Mouse (Mus musculus) lung, embryonic 16.5 days (tissue): ENCODE results near the gene Pars2. TPM values are rescaled to one million over a fixed set of nuclear protein-coding genes. Genes with fewer than 3 reads are reported as not detected.

Experiments used
- ATAC-seq: fragments of 200-750 bp; cut with Nextera tagmentation; 2 replicates; pipeline ENCODE4 v1.8.0; 2017; ENCODE audit warnings: low read depth, mild to moderate bottlenecking, moderate library complexity
- H3K27ac ChIP-seq: fragments of 300-500 bp; sonication (generic); 2 replicates; pipeline ENCODE4 v1.5.1; 2014; ENCODE audit warnings: mild to moderate bottlenecking, control low read depth, low read length
- H3K27me3 ChIP-seq: fragments of 300-500 bp; sonication (generic); 2 replicates; pipeline ENCODE4 v1.6.1; 2014; ENCODE audit warnings: low read depth, low read length, mixed read lengths; ENCODE audit not compliant: control insufficient read depth, insufficient read depth
- H3K36me3 ChIP-seq: fragments of 300-500 bp; sonication (generic); 2 replicates; pipeline ENCODE4 v1.6.1; 2014; ENCODE audit warnings: low read length; ENCODE audit not compliant: control insufficient read depth, insufficient read depth
- H3K4me1 ChIP-seq: fragments of 300-500 bp; sonication (generic); replicated peaks from 2 replicates; pipeline ENCODE4 v1.6.1; 2014; ENCODE audit warnings: low read length, mixed read lengths; ENCODE audit not compliant: control insufficient read depth, insufficient read depth
- H3K4me2 ChIP-seq: fragments of 300-500 bp; sonication (generic); 2 replicates; pipeline ENCODE4 v1.6.1; 2014; ENCODE audit warnings: low read depth, low read length, control low read depth
- H3K4me3 ChIP-seq: fragments of 300-500 bp; sonication (generic); 2 replicates; pipeline ENCODE4 v1.5.1; 2014; ENCODE audit warnings: mild to moderate bottlenecking, low read length, control low read depth
- H3K9ac ChIP-seq: fragments of 300-500 bp; sonication (generic); 2 replicates; pipeline ENCODE4 v1.6.1; 2014; ENCODE audit warnings: low read length, control low read depth
- H3K9me3 ChIP-seq: fragments of 300-500 bp; sonication (generic); 2 replicates; pipeline ENCODE4 v1.6.1; 2016; ENCODE audit warnings: low read length; ENCODE audit not compliant: control insufficient read depth
- WGBS: fragments of 180-500 bp; shearing (Covaris S2); extraction: QIAGEN DNeasy Blood & Tissue Kit; methylation state at CpG from one replicate; pipeline ENCODE4 v1.1.7; 2014; 5-methylcytosine and 5-hydroxymethylcytosine counted together
- polyA plus RNA-seq: library from polyadenylated mRNA; unstranded; fragments of >200 nt; fragmentation: Nextera tagmentation; extraction: Ambion mirVana; gene quantifications from 2 replicates; pipeline ENCODE4 v1.2.1, GENCODE M21; 2015

Pars2 gene
- 12.2 and 13.2 TPM in 2 replicates for polyA plus RNA-seq

DNA sequence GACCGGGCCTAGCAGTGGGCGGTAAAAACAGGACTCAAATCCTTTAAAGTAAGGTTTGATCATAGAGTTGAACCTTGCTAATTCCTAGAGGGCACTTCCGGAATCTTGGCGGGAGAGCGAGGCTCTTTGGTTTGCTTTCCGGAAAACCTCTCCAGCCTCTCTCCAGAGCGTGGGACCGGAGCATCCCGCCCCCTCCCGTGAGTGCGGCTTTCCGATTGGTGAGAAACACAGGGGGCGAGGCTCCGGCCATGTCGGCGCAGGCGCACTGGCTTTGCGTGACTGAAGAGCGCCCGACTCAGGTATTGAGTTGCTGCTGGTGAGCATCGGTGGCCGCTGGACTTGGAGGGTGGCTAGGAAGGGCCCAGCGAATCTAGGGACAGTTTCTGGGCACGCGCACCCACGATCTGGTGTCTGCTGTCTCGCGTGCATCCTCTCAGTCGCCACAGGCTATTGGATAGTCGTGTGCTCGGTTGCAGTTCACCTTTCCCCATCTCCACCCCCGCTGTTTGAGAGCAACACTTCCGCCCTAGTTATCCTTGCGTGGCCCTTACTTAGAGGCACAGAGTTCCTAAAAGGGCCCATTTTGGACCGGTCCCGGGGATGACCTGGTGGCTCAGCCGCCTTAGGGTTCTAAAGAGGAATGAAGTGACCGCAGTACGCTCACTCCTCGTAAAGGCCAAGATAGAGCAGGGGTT, at the start of gene Pars2:
Gene Pars2 (plus strand): TSS at position 237 of the 695 bp plus-strand sequence.
- Histone ChIP-seq H3K9me3 (no peaks in the 10 kb centered on the region), H3K4me1 (peaks cover 6% of the 10 kb centered on the region), H3K27me3 (no peaks in the 10 kb centered on the region; the same call in 1 of the 2 replicates), H3K9ac (peak within 1 kb of the TSS; percentile 90), H3K36me3 (peaks cover 9% of the 10 kb centered on the region; the same call in 1 of the 2 replicates), H3K27ac (peak within 1 kb of the TSS; percentile 57), H3K4me2 (peak within 1 kb of the TSS; percentile 93), H3K4me3 (peak within 1 kb of the TSS; percentile 83)
- peak; percentile 99 for ATAC-seq
- 2% methylated on average over 40 of the region's 40 CpGs for WGBS

DNA sequence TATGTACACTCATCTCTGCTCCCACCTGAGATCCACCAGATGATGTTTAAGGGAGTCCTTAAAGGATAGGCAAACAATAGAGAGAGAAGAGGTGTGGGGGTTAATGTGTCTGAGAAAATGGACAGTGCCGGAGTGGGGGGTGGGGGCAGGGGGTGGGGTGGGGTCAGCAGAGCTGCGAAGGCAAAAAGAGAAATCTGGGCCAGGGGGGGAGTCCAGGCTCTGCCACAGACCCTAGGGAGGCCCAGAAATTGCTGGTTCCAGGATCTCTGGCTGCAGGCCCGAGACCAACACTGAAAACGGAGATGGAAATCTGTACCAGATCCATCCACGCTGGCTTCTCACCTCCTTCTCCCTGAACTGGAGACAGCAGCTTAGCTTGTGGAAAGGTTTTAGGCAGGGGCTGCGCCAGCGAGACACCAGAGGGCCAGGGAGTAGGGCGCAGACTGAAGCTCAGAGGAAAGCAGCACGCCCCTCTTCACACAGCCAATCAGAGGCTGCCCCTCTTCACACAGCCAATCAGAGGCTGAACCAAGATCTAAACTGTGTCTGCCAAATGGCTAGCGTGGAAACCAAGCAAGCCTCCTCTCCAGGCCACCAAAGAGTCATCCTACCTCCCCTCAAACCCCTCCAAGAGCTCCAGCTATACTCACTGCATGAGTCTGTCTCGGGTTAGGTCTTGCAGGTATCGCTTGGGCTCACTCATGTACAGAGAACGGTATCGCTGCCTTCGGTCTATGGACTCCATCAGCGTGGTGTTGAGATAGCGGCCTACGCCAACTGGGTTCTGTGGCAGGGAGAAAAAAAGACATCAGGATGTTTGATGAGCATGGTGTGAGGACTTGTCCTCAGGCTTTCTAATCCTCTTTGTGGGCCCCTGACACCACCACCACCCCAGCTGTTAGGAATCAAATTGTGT, 44.0 kb upstream of the Pars2 start:
- H3K9me3 ChIP-seq = no peaks in the 10 kb centered on the region
- H3K4me3 ChIP-seq = 0 out of 2 replicates have a peak overlapping the region, but pooled peaks have one; percentile 1
- H3K4me2 ChIP-seq = peak overlapping the region; percentile 48
- H3K9ac ChIP-seq = peak overlapping the region; percentile 55; the same call in 1 of the 2 replicates
- 38% methylated on average over 18 of the region's 18 CpGs for WGBS
- H3K27ac ChIP-seq = no peak overlapping the region
- no peaks in the 10 kb centered on the region for H3K4me1 ChIP-seq
- peak; percentile 87 for ATAC-seq
- no peaks in the 10 kb centered on the region for H3K36me3 ChIP-seq
- no peaks in the 10 kb centered on the region for H3K27me3 ChIP-seq

DNA sequence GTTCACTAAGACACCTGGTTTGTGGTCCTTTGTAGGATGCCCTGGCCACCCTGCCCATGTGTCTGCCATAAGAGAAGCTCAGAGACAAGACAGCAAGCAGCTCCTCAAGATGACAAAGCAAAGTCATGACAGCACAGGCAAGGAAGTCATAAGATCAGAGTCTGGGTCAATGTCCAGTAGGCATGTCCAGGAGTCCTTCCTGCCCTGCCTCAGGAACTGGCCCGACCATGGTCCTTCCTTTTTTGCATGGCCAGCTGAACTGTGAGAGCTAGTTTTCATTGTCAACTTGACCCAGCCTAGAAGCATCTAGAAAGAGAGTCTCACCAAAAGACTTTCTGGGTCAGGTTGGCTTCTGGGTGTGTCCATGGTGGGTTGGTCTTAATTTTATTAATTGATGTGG, 43.0 kb upstream of the Pars2 start:
- no peak overlapping the region for H3K4me2 ChIP-seq
- H3K27ac ChIP-seq = no peak overlapping the region
- WGBS = 83% methylated on average over 1 of the region's 1 CpGs
- H3K9ac ChIP-seq = no peak overlapping the region
- no peaks in the 10 kb centered on the region for H3K36me3 ChIP-seq
- H3K9me3 ChIP-seq = no peaks in the 10 kb centered on the region
- H3K27me3 ChIP-seq = no peaks in the 10 kb centered on the region
- no peak overlapping the region for H3K4me3 ChIP-seq
- no peak for ATAC-seq
- no peaks in the 10 kb centered on the region for H3K4me1 ChIP-seq

DNA sequence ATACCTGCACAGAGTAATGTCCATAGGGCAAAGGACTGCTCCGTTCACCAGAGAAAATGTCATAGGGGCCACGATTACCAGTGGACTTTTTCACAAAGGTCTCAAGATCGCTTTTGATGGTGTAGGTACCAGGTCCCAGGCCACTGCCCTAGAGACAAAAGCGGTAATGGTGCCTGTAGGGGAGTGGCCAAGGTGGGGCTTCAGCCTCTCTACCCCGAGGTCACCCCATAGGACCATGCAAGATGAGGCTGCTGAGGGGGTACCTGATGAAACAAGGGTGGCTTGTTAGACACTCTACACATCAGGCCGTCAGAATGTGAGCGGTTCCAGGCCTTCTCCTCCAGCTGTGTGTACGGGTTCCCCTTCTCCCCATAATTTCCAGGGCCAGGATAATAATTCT, 37.8 kb upstream of the Pars2 start:
- no peaks in the 10 kb centered on the region for H3K4me1 ChIP-seq
- no peaks in the 10 kb centered on the region for H3K9me3 ChIP-seq
- WGBS = 74% methylated on average over 8 of the region's 8 CpGs
- H3K4me3 ChIP-seq = no peak overlapping the region
- no peak overlapping the region for H3K27ac ChIP-seq
- no peaks in the 10 kb centered on the region for H3K27me3 ChIP-seq
- H3K4me2 ChIP-seq = no peak overlapping the region
- no peak for ATAC-seq
- no peak overlapping the region for H3K9ac ChIP-seq
- H3K36me3 ChIP-seq = no peaks in the 10 kb centered on the region

DNA sequence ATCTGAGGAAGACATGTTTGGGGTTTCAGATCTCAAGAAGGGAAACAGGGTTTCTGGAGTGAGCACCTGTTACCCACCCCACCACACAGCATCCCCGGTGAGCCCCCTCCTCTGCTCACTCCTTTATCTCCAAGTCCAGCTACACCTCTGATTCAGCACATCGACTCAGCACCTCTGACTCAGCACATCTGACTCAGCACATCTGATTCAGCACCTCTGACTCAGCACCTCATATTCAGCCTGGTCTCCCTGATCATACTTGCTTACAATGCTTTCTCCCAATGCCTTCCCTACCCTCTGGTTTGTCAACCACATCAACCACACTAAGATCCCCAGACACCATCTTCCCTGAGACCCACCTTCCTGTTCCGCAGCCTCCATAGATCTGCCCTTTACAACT, 37.3 kb upstream of the Pars2 start:
- H3K4me2 ChIP-seq = no peak overlapping the region
- H3K4me1 ChIP-seq = no peaks in the 10 kb centered on the region
- no peak overlapping the region for H3K9ac ChIP-seq
- no peak overlapping the region for H3K4me3 ChIP-seq
- H3K36me3 ChIP-seq = no peaks in the 10 kb centered on the region
- H3K9me3 ChIP-seq = no peaks in the 10 kb centered on the region
- no peaks in the 10 kb centered on the region for H3K27me3 ChIP-seq
- 73% methylated on average over 3 of the region's 3 CpGs for whole genome bisulfite sequencing
- ATAC-seq = no peak
- no peak overlapping the region for H3K27ac ChIP-seq

DNA sequence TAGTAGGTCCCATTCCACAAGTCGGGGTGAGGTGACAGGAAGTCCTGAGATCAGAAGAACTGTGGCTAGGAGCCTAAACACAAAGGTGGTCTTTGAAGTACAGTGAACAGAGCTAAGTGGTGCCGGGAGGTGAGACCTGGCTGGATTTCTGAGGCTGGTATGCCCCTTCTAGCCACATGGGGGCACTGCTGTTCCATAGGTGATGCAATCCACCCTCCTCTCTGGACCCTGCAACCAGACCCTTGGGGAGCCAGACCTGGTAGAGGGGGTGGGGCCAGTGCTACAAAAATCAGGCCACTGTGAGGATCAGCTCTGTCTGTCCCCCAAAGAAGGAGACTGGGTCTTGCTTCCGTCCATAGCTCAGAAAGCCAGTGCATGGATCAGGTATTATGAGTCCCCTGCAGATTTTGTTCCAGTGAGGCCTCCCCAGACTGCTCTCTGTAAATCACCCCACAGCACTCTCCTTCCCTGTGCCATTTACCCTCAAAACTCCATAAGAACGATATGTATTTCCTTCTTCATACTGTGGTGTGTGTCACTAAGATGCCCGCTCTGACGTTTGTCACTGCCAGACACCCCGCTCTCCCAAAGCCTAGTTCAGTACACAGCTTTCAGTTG, 36.6 kb upstream of the Pars2 start:
- no peak overlapping the region for H3K4me3 ChIP-seq
- no peaks in the 10 kb centered on the region for H3K36me3 ChIP-seq
- no peaks in the 10 kb centered on the region for H3K9me3 ChIP-seq
- no peaks in the 10 kb centered on the region for H3K4me1 ChIP-seq
- H3K27ac ChIP-seq = no peak overlapping the region
- H3K4me2 ChIP-seq = no peak overlapping the region
- H3K9ac ChIP-seq = no peak overlapping the region
- ATAC-seq = peak; percentile 71
- WGBS = 42% methylated on average over 7 of the region's 7 CpGs
- H3K27me3 ChIP-seq = no peaks in the 10 kb centered on the region

DNA sequence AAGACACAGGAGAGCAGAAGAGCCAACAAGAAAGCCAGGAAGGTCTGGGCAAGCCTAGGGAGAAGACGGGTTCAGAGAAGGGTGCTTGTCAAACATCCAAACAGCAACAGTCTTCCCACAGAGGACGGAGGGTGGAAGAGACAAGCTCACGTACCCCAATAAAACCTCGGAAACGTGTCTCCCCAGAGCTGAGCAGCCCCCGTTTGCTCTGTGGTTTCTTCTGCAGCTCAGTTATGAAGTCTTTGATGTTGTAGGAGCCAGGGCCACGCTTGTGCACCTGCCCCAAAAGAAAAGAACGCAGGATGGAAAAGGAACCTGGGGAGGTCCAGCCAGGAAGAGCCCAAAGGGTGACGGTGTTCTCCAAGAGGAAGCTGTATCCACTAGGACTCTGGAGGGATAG, 36.0 kb upstream of the Pars2 start:
- no peak overlapping the region for H3K4me3 ChIP-seq
- no peak overlapping the region for H3K9ac ChIP-seq
- H3K4me1 ChIP-seq = no peaks in the 10 kb centered on the region
- ATAC-seq = no peak
- H3K4me2 ChIP-seq = no peak overlapping the region
- WGBS = 80% methylated on average over 9 of the region's 9 CpGs
- no peaks in the 10 kb centered on the region for H3K27me3 ChIP-seq
- H3K27ac ChIP-seq = no peak overlapping the region
- no peaks in the 10 kb centered on the region for H3K9me3 ChIP-seq
- H3K36me3 ChIP-seq = no peaks in the 10 kb centered on the region

DNA sequence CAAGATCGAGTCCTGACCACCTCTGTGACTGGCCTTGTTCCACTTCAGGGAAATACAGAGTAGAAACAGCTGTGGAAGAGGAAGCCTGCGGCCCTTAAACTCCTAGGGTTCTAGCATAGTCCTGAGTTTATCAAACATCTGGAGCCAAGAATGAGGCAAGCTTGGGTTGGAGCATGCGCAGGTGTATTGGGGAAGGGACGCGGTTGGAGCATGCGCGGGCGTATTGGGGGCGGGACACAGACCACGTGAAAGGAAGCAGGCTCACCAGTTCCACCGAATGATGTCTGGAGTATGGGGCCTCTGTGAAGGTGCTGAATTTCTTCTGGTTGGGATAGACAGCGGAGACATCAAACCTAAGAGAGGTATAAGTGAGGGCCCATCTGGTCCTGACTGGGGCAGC, 35.2 kb upstream of the Pars2 start:
- ATAC-seq = no peak
- Histone ChIP-seq H3K4me1 (no peaks in the 10 kb centered on the region), H3K27me3 (no peaks in the 10 kb centered on the region), H3K36me3 (no peaks in the 10 kb centered on the region), H3K27ac (no peak overlapping the region), H3K4me2 (no peak overlapping the region), H3K9ac (no peak overlapping the region), H3K9me3 (no peaks in the 10 kb centered on the region), H3K4me3 (no peak overlapping the region)
- WGBS = 68% methylated on average over 12 of the region's 12 CpGs

DNA sequence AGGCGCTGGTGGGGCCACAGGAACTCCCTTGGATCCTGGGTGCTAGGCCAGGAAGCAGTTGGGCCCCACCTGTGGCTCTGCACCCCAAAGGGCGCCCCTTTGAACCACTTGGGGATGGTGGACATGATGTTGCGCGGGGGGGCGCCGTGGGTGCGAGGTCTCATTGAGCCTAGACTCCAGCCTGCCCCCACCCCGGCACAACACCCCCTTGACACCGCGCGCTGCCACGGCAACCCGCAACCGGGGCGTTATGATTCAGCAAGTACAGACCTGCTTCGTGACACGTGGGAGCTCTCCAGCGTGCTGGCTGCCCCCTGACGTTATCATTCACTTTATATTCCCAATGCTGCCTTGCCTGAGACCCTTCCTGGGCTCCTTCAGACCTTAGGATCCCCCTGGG, 33.8 kb upstream of the Pars2 start, which contains the start of gene Lexm:
Gene Lexm (minus strand): TSS at position 186 of the 400 bp plus-strand sequence.
- no peak within 1 kb of the TSS for H3K27ac ChIP-seq
- no peak within 1 kb of the TSS for H3K9ac ChIP-seq
- H3K4me3 ChIP-seq = no peak within 1 kb of the TSS
- no peak within 1 kb of the TSS; the same call in 1 of the 2 replicates for H3K4me2 ChIP-seq
- H3K4me1 ChIP-seq = no peaks in the 10 kb centered on the region
- H3K36me3 ChIP-seq = no peaks in the 10 kb centered on the region
- ATAC-seq = peak; percentile 22; the same call in 1 of the 2 replicates
- H3K27me3 ChIP-seq = peaks cover under 1% of the 10 kb centered on the region; the same call in 1 of the 2 replicates
- WGBS = under 1% methylated on average over 19 of the region's 19 CpGs
- H3K9me3 ChIP-seq = no peaks in the 10 kb centered on the region
